Mouse (Mus musculus): ENCODE measurements at regions not wholly inside any gene's neighbourhood (a gene's known extent, or its start where the extent isn't known, plus 50 kb on each side); places are given as distances from the start of the nearest gene placed in this dataset.

DNA sequence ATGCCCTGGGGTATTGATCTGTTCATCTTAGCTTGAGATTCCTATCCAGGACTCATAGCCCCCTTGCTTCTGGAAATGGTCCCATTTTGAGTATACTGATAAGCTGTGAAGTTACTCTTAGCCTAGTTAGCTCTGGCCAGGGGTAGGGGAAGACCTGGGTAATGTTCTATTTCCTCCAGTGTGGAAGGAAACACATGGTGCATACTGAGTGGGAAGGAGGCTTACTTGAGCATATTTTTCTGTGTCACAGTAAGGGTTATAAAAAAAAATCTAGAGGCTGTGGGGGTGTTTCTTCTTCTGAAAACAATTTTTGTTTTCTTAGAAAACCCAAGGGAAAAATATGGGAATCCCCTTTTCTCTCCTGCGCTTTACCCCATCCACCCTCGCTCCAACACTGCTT is 124.4 kb downstream of the Tent5c start:
- DNase-seq (ENCODE audit: low read depth, low spot score), result no peak
- Histone ChIP-seq H3K9ac (ENCODE audit: control insufficient read depth, low read depth, low read length, poor library complexity, severe bottlenecking) (no peak overlapping the region), H3K27ac (ENCODE audit: control insufficient read depth, low read depth, low read length) (no peak overlapping the region), H3K9me3 (replicated peaks; ENCODE audit: insufficient read depth, low read length) (no peaks in the 10 kb centered on the region), H3K4me3 (ENCODE audit: control insufficient read depth in 1 of 2, insufficient read depth in 1 of 2, low read depth in 2 of 2, low read length in 2 of 2) (no peak overlapping the region), H3K36me3 (ENCODE audit: control insufficient read depth in 1 of 2, insufficient read depth in 2 of 2, low read length in 2 of 2) (peaks cover 0 to 10% of the 10 kb centered on the region in 2 experiments; a peak in 2 of 4 replicates), H3K27me3 (ENCODE audit: control insufficient read depth in 1 of 2, insufficient read depth in 2 of 2, low read length in 2 of 2) (no peaks in the 10 kb centered on the region), H3K79me2 (ENCODE audit: control insufficient read depth, insufficient read depth, low read length, poor library complexity) (no peaks in the 10 kb centered on the region), H3K4me1 (ENCODE audit: control insufficient read depth in 1 of 2, insufficient read depth in 2 of 2, low read length in 2 of 2) (peaks cover 3 to 9% of the 10 kb centered on the region in 2 experiments)
- TF ChIP-seq ETS1 (IDR thresholded peaks at IDR 0.05; ENCODE audit: low read depth, low read length) (no peak), MEF2A (IDR thresholded peaks at IDR 0.05; ENCODE audit: extremely low read depth, insufficient replicate concordance, low read depth, low read length, poor library complexity, severe bottlenecking) (no peak), TAL1 (IDR thresholded peaks at IDR 0.05; ENCODE audit: low read length) (no peak), MYC (IDR thresholded peaks at IDR 0.05; ENCODE audit: low read depth, low read length) (no peak), JUND (IDR thresholded peaks at IDR 0.05; ENCODE audit: low read depth, low read length) (no peak), POLR2AphosphoS5 (IDR thresholded peaks at IDR 0.05; ENCODE audit: borderline replicate concordance, low read depth, low read length) (no peak), CHD1 (IDR thresholded peaks at IDR 0.05; ENCODE audit: low read depth, low read length) (no peak), MAZ (IDR thresholded peaks at IDR 0.05; ENCODE audit: low read depth, low read length) (no peak), CHD2 (IDR thresholded peaks at IDR 0.05; ENCODE audit: low read length) (no peak), SIN3A (IDR thresholded peaks at IDR 0.05; ENCODE audit: low read length) (no peak), SMC3 (IDR thresholded peaks at IDR 0.05; ENCODE audit: low read depth, low read length) (no peak), RCOR1 (IDR thresholded peaks at IDR 0.05; ENCODE audit: low read depth, low read length) (no peak), E2F4 (IDR thresholded peaks at IDR 0.05; ENCODE audit: borderline replicate concordance, low read depth, low read length) (no peak), MAX (IDR thresholded peaks at IDR 0.05; ENCODE audit: low read length) (no peak), KAT2A (conservative IDR thresholded peaks at IDR 0.05; ENCODE audit: low read depth, low read length) (no peak), BHLHE40 (IDR thresholded peaks at IDR 0.05; ENCODE audit: borderline replicate concordance, low read depth, low read length) (no peak), RAD21 (IDR thresholded peaks at IDR 0.05; ENCODE audit: low read depth, low read length) (no peak), MYB (IDR thresholded peaks at IDR 0.05; ENCODE audit: low read depth, low read length) (no peak), USF1 (IDR thresholded peaks at IDR 0.05; ENCODE audit: low read depth, low read length) (no peak), NRF1 (IDR thresholded peaks at IDR 0.05; ENCODE audit: insufficient read depth, low read depth, low read length, poor library complexity, severe bottlenecking) (no peak)

DNA sequence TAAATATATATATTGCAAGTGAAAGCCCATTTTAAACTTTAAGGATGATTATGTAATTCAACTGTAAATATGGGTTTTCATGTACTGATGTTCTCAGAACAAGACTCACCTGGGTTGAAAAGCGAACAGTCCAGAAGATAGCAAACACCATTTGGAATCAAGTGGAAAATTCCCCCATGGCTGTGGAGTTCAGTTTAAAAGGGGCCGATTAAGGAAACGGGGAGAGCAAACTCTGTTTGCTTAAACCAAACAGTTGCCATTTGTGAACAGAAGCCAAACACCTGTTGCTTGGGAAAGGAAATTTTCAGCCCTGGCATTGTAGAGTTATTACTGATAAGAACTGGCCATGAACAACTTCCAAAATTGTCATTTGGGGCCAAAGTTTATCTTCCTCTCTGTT is 126.1 kb downstream of the Tent5c start:
- TF ChIP-seq MAZ (IDR thresholded peaks at IDR 0.05; ENCODE audit: low read depth, low read length), result no peak
- TF ChIP-seq MXI1 (IDR thresholded peaks at IDR 0.05; ENCODE audit: low read depth, low read length), result no peak
- TF ChIP-seq ELF1 (IDR thresholded peaks at IDR 0.05; ENCODE audit: low read depth, low read length), result no peak
- TF ChIP-seq USF2 (IDR thresholded peaks at IDR 0.05; ENCODE audit: borderline replicate concordance in 1 of 2, insufficient read depth in 1 of 2, low read depth in 1 of 2, low read length in 2 of 2), result no peak
- TF ChIP-seq ZC3H11A (IDR thresholded peaks at IDR 0.05; ENCODE audit: low read depth, low read length), result no peak
- no peak for TF ChIP-seq NRF1 (IDR thresholded peaks at IDR 0.05; ENCODE audit: insufficient read depth, low read depth, low read length, poor library complexity, severe bottlenecking)
- Histone ChIP-seq H3K4me1 (ENCODE audit: control insufficient read depth in 1 of 2, insufficient read depth in 2 of 2, low read length in 2 of 2) (peaks cover 3 to 13% of the 10 kb centered on the region in 2 experiments), H3K79me2 (ENCODE audit: control insufficient read depth, insufficient read depth, low read length, poor library complexity) (no peaks in the 10 kb centered on the region), H3K27me3 (ENCODE audit: control insufficient read depth in 1 of 2, insufficient read depth in 2 of 2, low read length in 2 of 2) (no peaks in the 10 kb centered on the region), H3K9me3 (replicated peaks; ENCODE audit: insufficient read depth, low read length) (no peaks in the 10 kb centered on the region), H3K27ac (ENCODE audit: control insufficient read depth, low read depth, low read length) (no peak overlapping the region), H3K36me3 (ENCODE audit: control insufficient read depth in 1 of 2, insufficient read depth in 2 of 2, low read length in 2 of 2) (peaks cover 0 to 10% of the 10 kb centered on the region in 2 experiments; a peak in 2 of 4 replicates), H3K4me3 (ENCODE audit: control insufficient read depth in 1 of 2, insufficient read depth in 1 of 2, low read depth in 2 of 2, low read length in 2 of 2) (no peak overlapping the region), H3K9ac (ENCODE audit: control insufficient read depth, low read depth, low read length, poor library complexity, severe bottlenecking) (no peak overlapping the region)
- DNase-seq (ENCODE audit: low read depth, low spot score), result no peak

Data from MEL (cell line).